Mouse (Mus musculus) T-cell, adult 2 months (primary cell): ENCODE data around the gene Gm47289.

Experiments used
- DNase-seq: peaks from one replicate; pipeline ENCODE4 v3.0.0; 2022; ENCODE audit warnings: low spot score

The Gm47289 gene

GRCm38 (mm10) chr9:119160689-119161088 lies 1.7 kb downstream of the Gm47289 start:
- no peak for DNase-seq

GRCm38 (mm10) chr9:119164743-119165142 lies 5.8 kb downstream of the Gm47289 start:
- DNase-seq: no peak

GRCm38 (mm10) chr9:119165548-119165947 lies 6.6 kb downstream of the Gm47289 start:
- DNase-seq: no peak

- DNase-seq: no peak
These were observed 8.6 kb downstream of the Gm47289 start for GRCm38 (mm10) chr9:119167608-119168007.

- DNase-seq: no peak
These were observed 20.3 kb downstream of the Gm47289 start for GRCm38 (mm10) chr9:119179292-119179691.

- DNase-seq: no peak
These were observed 22.3 kb downstream of the Gm47289 start for GRCm38 (mm10) chr9:119181241-119181728.

- DNase-seq: peak; percentile 10
These were observed 33.4 kb downstream of the Gm47289 start for GRCm38 (mm10) chr9:119192202-119192990.

GRCm38 (mm10) chr9:119199151-119199861 lies 40.3 kb downstream of the Gm47289 start:
- no peak for DNase-seq

- no peak for DNase-seq
These were observed 42.7 kb downstream of the Gm47289 start for GRCm38 (mm10) chr9:119201653-119202052.

GRCm38 (mm10) chr9:119203617-119204016 lies 44.7 kb downstream of the Gm47289 start:
- DNase-seq: no peak

- no peak for DNase-seq
These were observed 46.8 kb downstream of the Gm47289 start for GRCm38 (mm10) chr9:119205756-119206155.

GRCm38 (mm10) chr9:119206666-119207065 lies 47.7 kb downstream of the Gm47289 start:
- no peak for DNase-seq

- DNase-seq: no peak
These were observed 48.2 kb downstream of the Gm47289 start for GRCm38 (mm10) chr9:119207113-119207512.

- no peak for DNase-seq
These were observed 50.0 kb downstream of the Gm47289 start, which contains the start of gene Slc22a13 for GRCm38 (mm10) chr9:119208998-119209397. Gene Slc22a13 (minus strand): TSS chr9:119209098.
